Mouse (Mus musculus) spleen, adult 2 months (tissue): Measurements from ENCODE around the gene Olfr576. TPM values are rescaled to one million over a fixed set of nuclear protein-coding genes. Genes with fewer than 3 reads are reported as not detected.

Source experiments
- DNase-seq, 2 experiments: peaks; one replicate each; pipeline versions ENCODE4 v3.0.0 to v3.0.0-alpha.2; 2012 to 2021; ENCODE audit warnings: low spot score in 2 of 2, low read depth in 1 of 2
- H3K27ac ChIP-seq: fragments of 200-500 bp; 2 replicates; pipeline ENCODE4 v1.5.1; 2012; ENCODE audit warnings: low read length, inconsistent platforms; ENCODE audit not compliant: insufficient read depth
- H3K27me3 ChIP-seq: fragments of 200-500 bp; 2 replicates; pipeline ENCODE4 v1.6.1; 2012; ENCODE audit warnings: mild to moderate bottlenecking, moderate library complexity, low read length, inconsistent platforms; ENCODE audit not compliant: control insufficient read depth, insufficient read depth
- H3K36me3 ChIP-seq: fragments of 200-500 bp; 2 replicates; pipeline ENCODE4 v1.6.1; 2012; ENCODE audit warnings: mild to moderate bottlenecking, low read length, inconsistent platforms; ENCODE audit not compliant: control insufficient read depth, insufficient read depth
- H3K4me1 ChIP-seq: fragments of 200-500 bp; 2 replicates; pipeline ENCODE4 v1.6.1; 2011; ENCODE audit warnings: inconsistent platforms; ENCODE audit not compliant: control insufficient read depth, insufficient read depth, insufficient read length
- H3K4me3 ChIP-seq: fragments of 200-500 bp; 2 replicates; pipeline ENCODE4 v1.5.1; 2011; ENCODE audit warnings: mild to moderate bottlenecking, inconsistent platforms; ENCODE audit not compliant: insufficient read depth, insufficient read length; ENCODE audit errors: extremely low read depth
- CTCF ChIP-seq: fragments of 200-500 bp; IDR thresholded peaks from 2 replicates; pipeline ENCODE4 v1.5.1; 2011; ENCODE audit warnings: mild to moderate bottlenecking, inconsistent platforms; ENCODE audit not compliant: insufficient read depth, insufficient read length, insufficient replicate concordance; ENCODE audit errors: extremely low read depth
- POLR2A ChIP-seq: fragments of 200-500 bp; IDR thresholded peaks from 2 replicates; pipeline ENCODE4 v1.6.1; 2011; ENCODE audit warnings: low read depth, low read length, inconsistent platforms
- WGBS: fragments of 180-500 bp; shearing (Covaris S2); methylation state at CpG from one replicate; pipeline ENCODE4 v1.1.7; 2018; 5-methylcytosine and 5-hydroxymethylcytosine counted together
- polyA plus RNA-seq: library from polyadenylated mRNA; depleted of rRNA; stranded (reverse); fragments of >200 nt; gene quantifications from 2 replicates; pipeline ENCODE4 v1.2.3, GENCODE M21; 2012

Gene Olfr576
- polyA plus RNA-seq, 1 experiment, result not detected

GRCm38 (mm10) chr7:102942475-102942874 is 20.0 kb upstream of the Olfr576 start, which contains the start of gene Olfr573-ps1:
Gene Olfr573-ps1 (minus strand): TSS chr7:102942575.
- TF ChIP-seq CTCF (no peak), POLR2A (no peak)
- Histone ChIP-seq H3K4me3 (no peak within 1 kb of the TSS), H3K4me1 (no peaks in the 10 kb centered on the region), H3K36me3 (no peaks in the 10 kb centered on the region), H3K27ac (no peak within 1 kb of the TSS), H3K27me3 (no peaks in the 10 kb centered on the region)
- DNase-seq, result no peak
- 88% methylated on average over 2 of the region's 2 CpGs for WGBS

- Histone ChIP-seq H3K36me3 (no peaks in the 10 kb centered on the region), H3K4me3 (no peak overlapping the region), H3K27me3 (no peaks in the 10 kb centered on the region), H3K27ac (no peak overlapping the region), H3K4me1 (no peaks in the 10 kb centered on the region)
- 81% methylated on average over 1 of the region's 1 CpGs for whole genome bisulfite sequencing
- TF ChIP-seq POLR2A (no peak), CTCF (no peak)
- no peak for DNase-seq
Observed at GRCm38 (mm10) chr7:102943417-102943816, 19.0 kb upstream of the Olfr576 start.

GRCm38 (mm10) chr7:102948167-102948566 is 14.3 kb upstream of the Olfr576 start, which contains the start of gene Olfr574:
Gene Olfr574 (plus strand): TSS chr7:102948467.
- H3K27me3 ChIP-seq, result no peaks in the 10 kb centered on the region
- no peak within 1 kb of the TSS for H3K27ac ChIP-seq
- H3K4me1 ChIP-seq, result no peaks in the 10 kb centered on the region
- no peak for DNase-seq
- WGBS, result 81% methylated on average over 1 of the region's 1 CpGs
- H3K4me3 ChIP-seq, result no peak within 1 kb of the TSS
- TF ChIP-seq POLR2A (no peak), CTCF (no peak)
- no peaks in the 10 kb centered on the region for H3K36me3 ChIP-seq

- H3K27ac ChIP-seq, result no peak overlapping the region
- no peaks in the 10 kb centered on the region for H3K4me1 ChIP-seq
- DNase-seq, result no peak
- 75% methylated on average over 1 of the region's 1 CpGs for WGBS
- TF ChIP-seq POLR2A, result no peak
- TF ChIP-seq CTCF, result no peak
- H3K4me3 ChIP-seq, result no peak overlapping the region
- no peaks in the 10 kb centered on the region for H3K27me3 ChIP-seq
- H3K36me3 ChIP-seq, result no peaks in the 10 kb centered on the region
Observed at GRCm38 (mm10) chr7:102950732-102951131, 11.7 kb upstream of the Olfr576 start.

GRCm38 (mm10) chr7:102958137-102958536 is 4.3 kb upstream of the Olfr576 start:
- Histone ChIP-seq H3K27ac (no peak overlapping the region), H3K4me1 (no peaks in the 10 kb centered on the region), H3K36me3 (no peaks in the 10 kb centered on the region), H3K4me3 (no peak overlapping the region), H3K27me3 (no peaks in the 10 kb centered on the region)
- TF ChIP-seq CTCF, result no peak
- TF ChIP-seq POLR2A, result no peak
- WGBS, result 77% methylated on average over 3 of the region's 3 CpGs
- DNase-seq, result no peak

GRCm38 (mm10) chr7:102958593-102958992 is 3.9 kb upstream of the Olfr576 start, which contains the start of gene Olfr575:
Gene Olfr575 (minus strand): TSS chr7:102958775.
- Histone ChIP-seq H3K36me3 (no peaks in the 10 kb centered on the region), H3K4me1 (no peaks in the 10 kb centered on the region), H3K27ac (no peak within 1 kb of the TSS), H3K27me3 (no peaks in the 10 kb centered on the region), H3K4me3 (no peak within 1 kb of the TSS)
- 56% methylated on average over 1 of the region's 1 CpGs for WGBS
- TF ChIP-seq POLR2A (no peak), CTCF (no peak)
- DNase-seq, result no peak

- Histone ChIP-seq H3K27ac (no peak overlapping the region), H3K36me3 (no peaks in the 10 kb centered on the region), H3K4me1 (no peaks in the 10 kb centered on the region), H3K27me3 (no peaks in the 10 kb centered on the region), H3K4me3 (no peak overlapping the region)
- 33% methylated on average over 1 of the region's 1 CpGs for WGBS
- TF ChIP-seq POLR2A, result no peak
- no peak for TF ChIP-seq CTCF
- no peak for DNase-seq
Observed at GRCm38 (mm10) chr7:102974399-102974798, 11.9 kb downstream of the Olfr576 start.
